Mouse (Mus musculus): ENCODE data around the gene Arsg.

Gene Arsg

GRCm38 (mm10) chr11:109587638-109588374, 114.6 kb downstream of the Arsg start:
- DNase-seq: no peak

- DNase-seq: no peak
These were observed 116.8 kb downstream of the Arsg start for GRCm38 (mm10) chr11:109590012-109590411.

- no peak for DNase-seq
These were observed 118.3 kb downstream of the Arsg start for GRCm38 (mm10) chr11:109591511-109591910.

GRCm38 (mm10) chr11:109593200-109593981, 120.2 kb downstream of the Arsg start:
- no peak for DNase-seq

DNA sequence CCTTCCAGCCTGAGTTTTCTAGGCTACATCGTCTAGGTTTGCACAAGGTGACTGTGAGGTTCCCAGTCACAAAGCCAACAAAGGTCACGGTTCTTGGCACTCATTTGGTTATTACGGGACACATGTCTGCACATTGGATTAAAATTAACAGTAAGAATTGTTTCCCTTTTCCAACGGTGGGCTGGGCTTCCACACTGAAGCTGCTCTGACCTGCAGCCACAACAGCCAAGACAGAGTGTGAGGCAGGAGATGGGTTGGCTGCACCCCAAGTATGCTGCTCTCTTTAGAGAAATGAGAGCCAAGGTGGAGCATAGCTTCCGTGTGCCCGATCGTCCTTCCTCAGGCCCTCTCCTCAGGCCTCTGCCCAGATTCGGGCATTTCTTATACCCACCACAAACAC, 121.6 kb downstream of the Arsg start:
- DNase-seq: peak in 1 of 2 experiments; percentile 21

GRCm38 (mm10) chr11:109598778-109599570, 125.8 kb downstream of the Arsg start:
- no peak for DNase-seq

DNA sequence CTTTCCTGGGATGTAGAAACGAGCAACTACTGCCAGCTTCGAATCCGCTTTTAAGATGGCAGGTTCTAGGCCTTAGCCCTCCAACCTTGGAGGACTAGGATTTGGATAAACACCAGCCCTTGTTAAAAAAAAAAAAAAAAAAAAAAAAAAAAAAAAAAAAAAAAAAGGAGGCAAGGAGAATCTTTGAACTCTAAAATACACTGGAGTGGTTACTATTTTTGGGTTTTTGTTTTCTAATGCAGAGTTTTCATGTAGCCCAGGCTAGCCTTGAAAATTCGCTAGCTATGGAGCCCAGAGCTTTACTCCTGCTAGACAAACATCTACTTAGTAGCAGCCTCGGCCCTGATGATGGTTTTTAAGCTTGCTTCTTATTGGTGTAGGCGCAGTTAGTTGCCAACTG, 134.4 kb downstream of the Arsg start:
- no peak for DNase-seq

- DNase-seq: no peak
These were observed 135.9 kb downstream of the Arsg start for GRCm38 (mm10) chr11:109608976-109609625.

- peak in 1 of 2 experiments; percentile 24 for DNase-seq
These were observed 137.0 kb downstream of the Arsg start for GRCm38 (mm10) chr11:109610046-109610794.

GRCm38 (mm10) chr11:109610795-109611302, 137.7 kb downstream of the Arsg start:
- no peak for DNase-seq

- peak; percentile 97 to 98 for DNase-seq
These were observed 138.4 kb downstream of the Arsg start, which contains the start of gene Wipi1 for GRCm38 (mm10) chr11:109611303-109612149. TSS of gene Wipi1 (minus strand) at chr11:109611967.

GRCm38 (mm10) chr11:109612871-109613529, 139.8 kb downstream of the Arsg start:
- DNase-seq: no peak

- DNase-seq: no peak
These were observed 142.1 kb downstream of the Arsg start for GRCm38 (mm10) chr11:109615286-109615685.

GRCm38 (mm10) chr11:109616352-109616751, 143.2 kb downstream of the Arsg start:
- no peak for DNase-seq

DNA sequence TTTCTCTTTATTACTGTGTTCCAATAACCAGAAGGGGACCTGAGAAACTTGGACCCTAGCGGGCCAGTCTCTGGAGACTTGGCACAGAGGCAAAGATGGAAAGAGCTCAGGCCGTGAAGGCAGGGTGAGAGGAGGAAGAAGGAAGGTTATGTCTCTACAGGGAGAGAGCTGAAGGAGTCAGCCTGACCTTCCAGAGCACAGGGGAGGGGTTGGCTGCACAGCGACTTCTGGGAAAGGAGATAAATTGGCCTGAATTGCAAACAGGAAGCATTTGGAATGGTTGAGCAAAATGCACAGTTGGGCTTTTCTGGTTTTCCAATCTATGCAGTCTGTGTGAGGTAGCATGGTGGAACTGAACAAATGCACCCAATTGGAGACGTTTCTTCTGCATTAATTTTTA, 143.6 kb downstream of the Arsg start:
- no peak for DNase-seq

- DNase-seq: peak; percentile 62 to 71
These were observed 145.9 kb downstream of the Arsg start for GRCm38 (mm10) chr11:109619055-109619454.

DNA sequence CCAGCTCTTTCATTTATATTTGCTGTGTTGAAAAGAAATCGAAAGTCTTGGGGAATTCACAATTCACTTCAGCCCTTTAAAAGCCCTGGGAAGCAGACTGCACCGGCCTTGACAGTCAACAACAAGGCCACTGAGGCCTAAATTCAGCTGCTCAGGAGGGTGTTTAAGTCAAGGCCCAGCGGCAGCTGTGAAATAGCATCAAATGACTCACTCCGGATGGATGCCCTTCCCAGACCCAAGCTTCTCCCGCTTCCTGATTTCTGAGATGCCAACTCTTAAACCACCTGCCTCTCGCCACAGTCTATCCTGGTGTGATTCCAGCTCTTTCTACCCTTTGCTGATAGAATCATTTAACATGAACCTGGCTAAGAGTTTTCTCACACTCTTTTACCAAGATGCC, 147.2 kb downstream of the Arsg start:
- no peak for DNase-seq

- peak; percentile 48 to 74 for DNase-seq
These were observed 148.0 kb downstream of the Arsg start for GRCm38 (mm10) chr11:109621183-109621582.

- DNase-seq: no peak
These were observed 149.4 kb downstream of the Arsg start for GRCm38 (mm10) chr11:109622518-109623037.
